Mouse (Mus musculus) liver, embryonic 14.5 days (tissue): ENCODE measurements around the gene Med14. TPM values are rescaled to one million over a fixed set of nuclear protein-coding genes. Genes with fewer than 3 reads are reported as not detected.
A peak's percentile ranks its signal among the peaks of the same experiment; 100 is the strongest.

Source experiments
- ATAC-seq: fragments of 200-750 bp; cut with Nextera tagmentation; 2 replicates; pipeline ENCODE4 v1.8.0; 2017; ENCODE audit warnings: moderate number of reproducible peaks, mild to moderate bottlenecking, moderate library complexity; ENCODE audit not compliant: insufficient read depth
- DNase-seq, 3 experiments: peaks; one replicate each; pipeline ENCODE4 v3.0.0-alpha.2; 2012 to 2013; ENCODE audit warnings: low read depth in 3 of 3, low spot score in 3 of 3
- H3K27ac ChIP-seq: fragments of 300-500 bp; sonication (generic); 2 replicates; pipeline ENCODE4 v1.5.1; 2014; ENCODE audit warnings: moderate library complexity, mild to moderate bottlenecking, control low read depth, inconsistent platforms
- H3K27me3 ChIP-seq: fragments of 300-500 bp; sonication (generic); 2 replicates; pipeline ENCODE4 v1.6.1; 2014; ENCODE audit warnings: mild to moderate bottlenecking, low read length, moderate library complexity; ENCODE audit not compliant: control insufficient read depth, insufficient read depth
- H3K36me3 ChIP-seq: fragments of 300-500 bp; sonication (generic); replicated peaks from 2 replicates; pipeline ENCODE4 v1.6.1; 2014; ENCODE audit warnings: low read depth; ENCODE audit not compliant: control insufficient read depth, insufficient read depth
- H3K4me1 ChIP-seq, 2 experiments: fragments of 200-500 bp in 1 of 2; fragments of 300-500 bp in 1 of 2; sonication (generic) in 1 of 2; replicated peaks; 2 replicates each; pipeline ENCODE4 v1.6.1; 2012 to 2014; ENCODE audit warnings: antibody characterized with exemption in 1 of 2, inconsistent platforms in 1 of 2, low read length in 1 of 2; ENCODE audit not compliant: control insufficient read depth in 2 of 2, insufficient read depth in 2 of 2
- H3K4me2 ChIP-seq: fragments of 300-500 bp; sonication (generic); 2 replicates; pipeline ENCODE4 v1.6.1; 2014; ENCODE audit warnings: low read depth, mild to moderate bottlenecking, control low read depth, moderate library complexity
- H3K4me3 ChIP-seq, 2 experiments: fragments of 200-500 bp in 1 of 2; fragments of 300-500 bp in 1 of 2; sonication (generic) in 1 of 2; 2 replicates each; pipeline ENCODE4 v1.5.1; 2012 to 2014; ENCODE audit warnings: low read depth in 2 of 2, low read length in 2 of 2, mild to moderate bottlenecking in 2 of 2, control low read depth in 1 of 2, inconsistent platforms in 1 of 2, moderate library complexity in 1 of 2; ENCODE audit not compliant: insufficient read depth in 1 of 2
- H3K9ac ChIP-seq: fragments of 300-500 bp; sonication (generic); replicated peaks from 2 replicates; pipeline ENCODE4 v1.6.1; 2014; ENCODE audit warnings: mild to moderate bottlenecking, control low read depth, moderate library complexity
- H3K9me3 ChIP-seq: fragments of 300-500 bp; sonication (generic); 2 replicates; pipeline ENCODE4 v1.6.1; 2016; ENCODE audit warnings: low read length, mixed read lengths; ENCODE audit not compliant: control insufficient read depth
- CTCF ChIP-seq: IDR thresholded peaks from 2 replicates; pipeline ENCODE4 v1.5.1; 2016; ENCODE audit warnings: antibody characterized with exemption, low read depth, control low read depth
- EP300 ChIP-seq: IDR thresholded peaks from 2 replicates; pipeline ENCODE4 v1.6.1; 2016; ENCODE audit warnings: antibody characterized with exemption, low read depth
- WGBS: fragments of 180-500 bp; shearing (Covaris S2); extraction: QIAGEN DNeasy Blood & Tissue Kit; methylation state at CpG from one replicate; pipeline ENCODE4 v1.1.7; 2014; ENCODE audit not compliant: insufficient replicate concordance; 5-methylcytosine and 5-hydroxymethylcytosine counted together
- polyA plus RNA-seq, 2 experiments: library from polyadenylated mRNA; depleted of rRNA in 1 of 2; stranded (reverse) in 1 of 2; unstranded in 1 of 2; fragments of >200 nt; fragmentation: Nextera tagmentation in 1 of 2; extraction: Ambion mirVana in 1 of 2; gene quantifications; 2 replicates each; pipeline versions ENCODE4 v1.2.1 to v1.2.3; 2012 to 2014

Med14 gene
- polyA plus RNA-seq, 2 experiments = 7.5 to 7.6 TPM

DNA sequence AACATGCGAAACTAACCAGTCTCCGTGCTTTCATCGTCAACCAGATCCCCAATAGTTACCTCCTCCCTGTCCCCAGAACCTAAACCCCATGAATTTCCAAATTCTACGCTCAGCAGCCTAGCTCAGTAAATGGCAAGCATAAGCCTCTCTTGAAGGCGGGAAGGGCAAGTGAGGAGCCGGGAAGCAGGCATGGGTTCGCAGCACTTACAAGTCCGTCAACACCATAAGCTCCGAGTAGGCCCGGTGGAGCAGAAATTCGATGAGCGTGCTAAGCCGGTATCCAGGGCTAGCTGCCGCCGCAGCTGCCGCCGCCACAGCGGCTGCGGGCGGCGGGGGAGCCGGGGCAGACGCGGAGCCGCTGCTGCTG is 631 bp downstream of the Med14 start:
- peak overlapping the region; percentile 86 for H3K9ac ChIP-seq
- 5% methylated on average over 24 of the region's 25 CpGs for WGBS
- peak overlapping the region; percentile 71 to 99 for H3K4me3 ChIP-seq
- ATAC-seq = peak; percentile 39
- H3K27me3 ChIP-seq = no peaks in the 10 kb centered on the region
- H3K4me2 ChIP-seq = peak overlapping the region; percentile 82
- peak overlapping the region; percentile 76 for H3K27ac ChIP-seq
- peak in 2 of 3 experiments; percentile 12 to 22 for DNase-seq
- no peaks in the 10 kb centered on the region for H3K9me3 ChIP-seq
- H3K4me1 ChIP-seq = peaks cover 7% of the 10 kb centered on the region in 2 experiments
- TF ChIP-seq CTCF (no peak; the same call in 1 of the 2 replicates), EP300 (no peak)
- H3K36me3 ChIP-seq = no peaks in the 10 kb centered on the region

- no peaks in the 10 kb centered on the region for H3K27me3 ChIP-seq
- no peaks in the 10 kb centered on the region for H3K9me3 ChIP-seq
- H3K4me1 ChIP-seq = peaks cover 7% of the 10 kb centered on the region in 2 experiments
- DNase-seq (no peak), ATAC-seq (no peak)
- peak overlapping the region; percentile 86 for H3K9ac ChIP-seq
- 13% methylated on average over 8 of the region's 8 CpGs for WGBS
- peak overlapping the region; percentile 71 to 99 for H3K4me3 ChIP-seq
- H3K27ac ChIP-seq = no peak overlapping the region
- H3K36me3 ChIP-seq = no peaks in the 10 kb centered on the region
- TF ChIP-seq EP300 (no peak), CTCF (no peak)
- H3K4me2 ChIP-seq = peak overlapping the region; percentile 82
These were observed 1.4 kb downstream of the Med14 start for GRCm38 (mm10) chrX:12760501-12760900.

DNA sequence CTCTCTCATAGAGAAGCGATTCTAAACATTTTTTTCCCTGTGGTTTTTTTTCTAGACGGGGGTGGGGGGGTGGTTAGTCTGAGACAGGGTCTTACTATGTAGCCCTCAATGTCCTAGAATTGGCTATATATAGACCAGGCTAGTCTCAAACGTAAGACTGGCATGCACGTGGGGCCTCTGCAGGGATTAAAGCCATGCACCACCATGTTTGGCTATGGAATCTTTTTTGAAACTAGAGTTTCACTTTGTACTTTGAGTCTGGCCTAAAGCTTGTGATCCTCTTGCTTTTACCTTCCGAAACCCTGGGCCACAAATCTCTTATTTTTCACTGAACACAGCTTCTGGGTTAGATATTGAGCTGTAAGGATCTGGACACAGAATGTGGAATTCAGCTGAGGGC is 2.2 kb downstream of the Med14 start:
- Histone ChIP-seq H3K4me1 (peaks cover 7% of the 10 kb centered on the region in 2 experiments), H3K27me3 (no peaks in the 10 kb centered on the region), H3K4me3 (peak overlapping the region; percentile 17 to 71; a peak in 1 of 4 replicates), H3K9ac (no peak overlapping the region; the same call in 1 of the 2 replicates), H3K4me2 (peak overlapping the region; percentile 82), H3K36me3 (no peaks in the 10 kb centered on the region), H3K27ac (no peak overlapping the region), H3K9me3 (no peaks in the 10 kb centered on the region)
- no peak for TF ChIP-seq CTCF
- no peak for TF ChIP-seq EP300
- ATAC-seq = no peak
- WGBS = 39% methylated on average over 5 of the region's 5 CpGs
- no peak for DNase-seq

- Histone ChIP-seq H3K4me3 (no peak overlapping the region), H3K9ac (no peak overlapping the region), H3K4me2 (no peak overlapping the region), H3K36me3 (no peaks in the 10 kb centered on the region), H3K9me3 (no peaks in the 10 kb centered on the region), H3K27ac (no peak overlapping the region), H3K27me3 (no peaks in the 10 kb centered on the region), H3K4me1 (no peaks in the 10 kb centered on the region)
- WGBS = 79% methylated on average over 4 of the region's 4 CpGs
- DNase-seq (no peak), ATAC-seq (no peak)
- TF ChIP-seq CTCF (no peak), EP300 (no peak)
These were observed 14.0 kb downstream of the Med14 start for GRCm38 (mm10) chrX:12747886-12748285.

DNA sequence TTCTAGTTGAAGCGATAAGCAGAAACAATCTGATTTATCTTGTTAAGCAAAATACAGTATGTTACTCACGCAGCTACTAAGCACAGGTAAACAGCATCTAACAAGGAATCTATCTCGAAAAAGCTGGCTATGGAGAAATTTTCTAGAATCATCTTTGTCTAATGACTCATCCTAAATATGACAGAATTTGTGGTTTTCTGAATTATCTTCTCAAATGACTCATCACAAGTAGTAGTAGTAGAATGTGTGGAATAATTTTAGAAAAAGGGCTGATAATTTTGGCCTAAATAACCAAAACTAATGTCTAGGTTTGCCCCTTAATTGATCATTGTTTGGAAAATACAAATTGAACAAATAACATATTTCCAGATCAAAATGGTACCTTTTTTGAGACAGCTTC is 15.1 kb downstream of the Med14 start:
- no peaks in the 10 kb centered on the region for H3K9me3 ChIP-seq
- no peak for DNase-seq
- TF ChIP-seq CTCF = no peak
- TF ChIP-seq EP300 = no peak
- H3K9ac ChIP-seq = no peak overlapping the region
- no peaks in the 10 kb centered on the region for H3K27me3 ChIP-seq
- no peak overlapping the region for H3K27ac ChIP-seq
- H3K4me1 ChIP-seq = no peaks in the 10 kb centered on the region
- no peak for ATAC-seq
- H3K4me3 ChIP-seq = no peak overlapping the region
- no peaks in the 10 kb centered on the region for H3K36me3 ChIP-seq
- 77% methylated on average over 3 of the region's 3 CpGs for WGBS
- H3K4me2 ChIP-seq = no peak overlapping the region
